Mouse (Mus musculus) MEL-GATA-1-ER (cell line): ENCODE data around the gene Gpr68.

ENCODE experiments used
- DNase-seq: peaks from one replicate; pipeline ENCODE4 v3.0.0-alpha.2; 2012; ENCODE audit warnings: low read depth; ENCODE audit errors: extremely low read depth

Gpr68 gene

GRCm38 (mm10) chr12:100873612-100874011 is 34.4 kb downstream of the Gpr68 start:
- no peak for DNase-seq

GRCm38 (mm10) chr12:100871841-100872240 is 36.2 kb downstream of the Gpr68 start:
- no peak for DNase-seq

GRCm38 (mm10) chr12:100871234-100871633 is 36.8 kb downstream of the Gpr68 start:
- DNase-seq = no peak

GRCm38 (mm10) chr12:100868049-100868622 is 39.9 kb downstream of the Gpr68 start:
- no peak for DNase-seq

GRCm38 (mm10) chr12:100867097-100867496 is 40.9 kb downstream of the Gpr68 start:
- no peak for DNase-seq

GRCm38 (mm10) chr12:100865509-100866078 is 42.4 kb downstream of the Gpr68 start:
- no peak for DNase-seq

- no peak for DNase-seq
These were observed 42.9 kb downstream of the Gpr68 start for GRCm38 (mm10) chr12:100865072-100865471.

GRCm38 (mm10) chr12:100862856-100863446 is 45.0 kb downstream of the Gpr68 start:
- DNase-seq = no peak

- DNase-seq = no peak
These were observed 45.7 kb downstream of the Gpr68 start for GRCm38 (mm10) chr12:100862272-100862671.

GRCm38 (mm10) chr12:100857791-100858190 is 50.2 kb downstream of the Gpr68 start:
- no peak for DNase-seq

- DNase-seq = no peak
These were observed 51.7 kb downstream of the Gpr68 start for GRCm38 (mm10) chr12:100856337-100856736.

- DNase-seq = no peak
These were observed 55.6 kb downstream of the Gpr68 start for GRCm38 (mm10) chr12:100852370-100852769.

- DNase-seq = peak; percentile 39
These were observed 58.4 kb downstream of the Gpr68 start for GRCm38 (mm10) chr12:100849421-100850138.

GRCm38 (mm10) chr12:100847437-100848080 is 60.4 kb downstream of the Gpr68 start:
- DNase-seq = no peak

- DNase-seq = no peak
These were observed 61.4 kb downstream of the Gpr68 start for GRCm38 (mm10) chr12:100846566-100846965.

- DNase-seq = no peak
These were observed 62.2 kb downstream of the Gpr68 start for GRCm38 (mm10) chr12:100845829-100846228.

- DNase-seq = no peak
These were observed 63.5 kb downstream of the Gpr68 start for GRCm38 (mm10) chr12:100844546-100844945.

- no peak for DNase-seq
These were observed 64.8 kb downstream of the Gpr68 start for GRCm38 (mm10) chr12:100843171-100843570.

- peak; percentile 43 for DNase-seq
These were observed 66.7 kb downstream of the Gpr68 start for GRCm38 (mm10) chr12:100841211-100841792.

- DNase-seq = no peak
These were observed 68.1 kb downstream of the Gpr68 start for GRCm38 (mm10) chr12:100839926-100840325.

- peak; percentile 44 for DNase-seq
These were observed 68.9 kb downstream of the Gpr68 start for GRCm38 (mm10) chr12:100839079-100839600.
